Mouse (Mus musculus): ENCODE results near the gene Akt3.

GRCm38 (mm10) chr1:177007405-177007804, 250.6 kb downstream of the Akt3 start:
- TF ChIP-seq POLR2A (IDR thresholded peaks at IDR 0.05; ENCODE audit: borderline replicate concordance, low read depth, low read length) = no peak
- no peak for TF ChIP-seq CTCF (IDR thresholded peaks at IDR 0.05; ENCODE audit: low read depth, low read length)

Data from bone marrow macrophage, adult 2 months (primary cell).